Mouse (Mus musculus) neural tube, embryonic 14.5 days (tissue): ENCODE measurements around the gene Tsku. TPM values are rescaled to one million over a fixed set of nuclear protein-coding genes. Genes with fewer than 3 reads are reported as not detected.
A peak's percentile ranks its signal among the peaks of the same experiment; 100 is the strongest.

Experiments used
- ATAC-seq: fragments of 200-750 bp; cut with Nextera tagmentation; 2 replicates; pipeline ENCODE4 v1.8.0; 2017; ENCODE audit warnings: low read depth, mild to moderate bottlenecking, moderate TSS enrichment, moderate library complexity
- H3K27ac ChIP-seq: fragments of 300-500 bp; sonication (generic); 2 replicates; pipeline ENCODE4 v1.5.1; 2014; ENCODE audit warnings: low read depth, mild to moderate bottlenecking, control low read depth, low read length, moderate library complexity, mixed read lengths
- H3K27me3 ChIP-seq: fragments of 300-500 bp; sonication (generic); 2 replicates; pipeline ENCODE4 v1.6.1; 2014; ENCODE audit warnings: low read length; ENCODE audit not compliant: control insufficient read depth, insufficient read depth
- H3K36me3 ChIP-seq: fragments of 300-500 bp; sonication (generic); 2 replicates; pipeline ENCODE4 v1.6.1; 2014; ENCODE audit warnings: low read length, mixed read lengths; ENCODE audit not compliant: control insufficient read depth, insufficient read depth
- H3K4me1 ChIP-seq: fragments of 300-500 bp; sonication (generic); 2 replicates; pipeline ENCODE4 v1.6.1; 2014; ENCODE audit warnings: low read length; ENCODE audit not compliant: control insufficient read depth, insufficient read depth
- H3K4me2 ChIP-seq: fragments of 300-500 bp; sonication (generic); 2 replicates; pipeline ENCODE4 v1.6.1; 2014; ENCODE audit warnings: mild to moderate bottlenecking, low read depth, low read length, control low read depth
- H3K4me3 ChIP-seq: fragments of 300-500 bp; sonication (generic); 2 replicates; pipeline ENCODE4 v1.5.1; 2014; ENCODE audit warnings: low read depth, low read length, control low read depth, mixed read lengths
- H3K9ac ChIP-seq: fragments of 300-500 bp; sonication (generic); replicated peaks from 2 replicates; pipeline ENCODE4 v1.6.1; 2014; ENCODE audit warnings: low read depth, mild to moderate bottlenecking, control low read depth, low read length, mixed read lengths
- H3K9me3 ChIP-seq: fragments of 300-500 bp; sonication (generic); 2 replicates; pipeline ENCODE4 v1.6.1; 2016; ENCODE audit warnings: low read length; ENCODE audit not compliant: control insufficient read depth
- WGBS: fragments of 180-500 bp; shearing (Covaris S2); extraction: QIAGEN DNeasy Blood & Tissue Kit; methylation state at CpG from one replicate; pipeline ENCODE4 v1.1.7; 2014; 5-methylcytosine and 5-hydroxymethylcytosine counted together
- polyA plus RNA-seq: library from polyadenylated mRNA; unstranded; fragments of >200 nt; fragmentation: Nextera tagmentation; extraction: Ambion mirVana; gene quantifications from 2 replicates; pipeline ENCODE4 v1.2.1, GENCODE M21; 2014

Tsku gene
- polyA plus RNA-seq, 1 experiment from 2014 or later: 8.7 TPM

DNA sequence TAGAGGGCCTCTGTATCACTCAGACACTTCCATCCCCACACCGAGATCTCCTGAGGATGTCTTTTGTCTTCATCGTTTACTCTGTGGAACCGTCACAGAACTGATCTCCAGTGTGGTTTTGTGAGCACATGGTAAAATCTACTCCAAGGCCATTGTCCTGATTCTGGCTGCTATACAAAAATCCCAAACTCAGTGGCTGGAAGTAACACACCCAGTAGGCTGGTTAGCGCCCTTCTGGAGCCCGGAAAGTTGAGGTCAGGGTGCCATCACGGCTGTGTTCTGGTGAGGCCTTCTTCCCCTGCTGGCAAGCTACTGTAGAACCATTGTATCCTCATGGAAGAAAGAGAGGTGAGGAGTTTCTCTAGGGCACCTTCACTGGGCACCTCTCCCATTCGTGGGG lies 35.1 kb downstream of the Tsku start:
- Histone ChIP-seq H3K4me3 (no peak overlapping the region), H3K27ac (no peak overlapping the region), H3K4me1 (peaks cover 4% of the 10 kb centered on the region; the same call in 1 of the 2 replicates), H3K9ac (no peak overlapping the region), H3K36me3 (no peaks in the 10 kb centered on the region), H3K27me3 (no peaks in the 10 kb centered on the region), H3K9me3 (no peaks in the 10 kb centered on the region), H3K4me2 (no peak overlapping the region)
- WGBS: 85% methylated on average over 7 of the region's 7 CpGs
- no peak for ATAC-seq

DNA sequence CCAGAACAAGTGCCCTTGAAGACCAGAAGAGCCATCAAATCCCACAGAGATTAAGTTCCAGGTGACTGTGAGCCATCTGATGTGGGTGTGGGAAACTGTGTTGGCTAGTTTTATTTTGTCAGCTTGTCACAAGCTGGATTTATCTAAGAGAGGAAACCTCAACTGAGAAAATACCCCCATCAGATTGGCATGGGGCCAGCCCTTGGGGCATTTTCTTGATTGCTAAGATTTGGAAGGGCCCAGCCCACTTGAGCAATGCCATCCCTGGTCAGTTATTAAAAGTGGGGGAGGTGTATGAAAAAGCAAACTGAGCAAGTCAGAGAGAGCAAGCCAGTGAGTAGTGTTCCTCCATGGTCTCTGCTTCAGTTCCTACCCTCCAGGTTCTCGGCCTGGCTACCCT lies 36.9 kb downstream of the Tsku start:
- Histone ChIP-seq H3K4me1 (peaks cover 4% of the 10 kb centered on the region; the same call in 1 of the 2 replicates), H3K27me3 (no peaks in the 10 kb centered on the region), H3K4me3 (no peak overlapping the region), H3K36me3 (no peaks in the 10 kb centered on the region), H3K27ac (no peak overlapping the region), H3K4me2 (no peak overlapping the region), H3K9me3 (no peaks in the 10 kb centered on the region), H3K9ac (no peak overlapping the region)
- no peak for ATAC-seq
- 68% methylated on average over 1 of the region's 1 CpGs for WGBS

DNA sequence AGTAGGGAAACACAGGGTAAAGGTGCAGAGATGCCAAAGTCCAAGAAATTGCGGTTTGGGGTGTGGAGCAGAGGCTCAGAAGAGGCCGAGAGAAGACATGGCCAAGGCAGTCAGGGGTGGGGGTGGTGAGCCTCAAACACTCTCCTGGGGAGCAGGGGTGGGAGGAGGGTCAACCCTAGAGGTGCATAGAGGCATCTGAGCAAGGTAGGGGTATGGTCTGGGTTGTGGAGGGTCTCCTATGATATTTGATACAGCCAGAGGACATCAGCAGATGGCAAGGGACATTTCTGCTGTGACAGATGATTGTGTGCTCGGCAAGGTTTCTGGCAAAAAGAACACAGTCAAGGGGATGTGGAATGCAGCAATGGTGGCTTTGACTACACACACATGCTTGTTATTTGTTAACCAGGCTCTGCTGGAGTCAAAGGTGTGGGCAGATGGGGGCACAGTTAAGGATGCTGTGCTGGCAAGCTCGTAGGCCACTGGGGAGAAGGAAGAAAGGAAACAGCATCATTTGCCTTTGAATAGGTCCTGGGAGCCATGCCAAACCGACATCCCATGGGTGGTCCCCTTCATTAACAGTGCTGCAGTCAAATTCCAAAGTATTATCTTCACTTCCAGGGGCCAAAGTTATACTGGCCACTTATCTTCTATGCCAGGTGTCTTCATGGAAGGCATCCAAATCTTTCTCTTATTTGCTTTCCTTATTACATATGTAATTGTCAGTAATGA lies 37.7 kb downstream of the Tsku start:
- Histone ChIP-seq H3K27ac (0 out of 2 replicates have a peak overlapping the region, but pooled peaks have one; percentile 16), H3K4me1 (peaks cover 4% of the 10 kb centered on the region; the same call in 1 of the 2 replicates), H3K27me3 (no peaks in the 10 kb centered on the region), H3K4me3 (no peak overlapping the region), H3K9ac (no peak overlapping the region), H3K9me3 (no peaks in the 10 kb centered on the region), H3K36me3 (no peaks in the 10 kb centered on the region), H3K4me2 (no peak overlapping the region)
- ATAC-seq: peak; percentile 91
- WGBS: 27% methylated on average over 5 of the region's 5 CpGs

DNA sequence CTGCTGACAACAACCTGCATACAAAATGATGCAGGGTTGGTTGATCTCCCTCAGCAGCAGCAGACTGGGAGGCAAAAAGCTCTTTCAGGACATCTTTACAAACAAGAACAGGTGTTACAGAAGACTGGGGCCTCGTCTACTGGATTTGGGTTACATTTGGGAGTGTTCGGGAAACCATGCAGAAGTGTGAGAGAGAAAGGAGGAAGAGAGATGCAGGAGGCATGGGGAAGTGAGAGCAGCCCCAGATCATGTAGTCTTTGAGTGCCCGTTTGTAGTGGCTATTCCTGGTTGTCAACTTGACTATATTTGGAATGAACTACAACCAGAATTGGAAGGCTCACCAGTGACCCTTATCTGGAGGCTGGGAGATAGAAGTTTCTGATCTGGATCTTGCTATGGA lies 38.7 kb downstream of the Tsku start:
- H3K36me3 ChIP-seq: no peaks in the 10 kb centered on the region
- peaks cover 4% of the 10 kb centered on the region; the same call in 1 of the 2 replicates for H3K4me1 ChIP-seq
- no peak for ATAC-seq
- no peak overlapping the region for H3K9ac ChIP-seq
- H3K27ac ChIP-seq: no peak overlapping the region
- 83% methylated on average over 3 of the region's 3 CpGs for WGBS
- H3K27me3 ChIP-seq: no peaks in the 10 kb centered on the region
- H3K4me2 ChIP-seq: no peak overlapping the region
- no peaks in the 10 kb centered on the region for H3K9me3 ChIP-seq
- H3K4me3 ChIP-seq: no peak overlapping the region

DNA sequence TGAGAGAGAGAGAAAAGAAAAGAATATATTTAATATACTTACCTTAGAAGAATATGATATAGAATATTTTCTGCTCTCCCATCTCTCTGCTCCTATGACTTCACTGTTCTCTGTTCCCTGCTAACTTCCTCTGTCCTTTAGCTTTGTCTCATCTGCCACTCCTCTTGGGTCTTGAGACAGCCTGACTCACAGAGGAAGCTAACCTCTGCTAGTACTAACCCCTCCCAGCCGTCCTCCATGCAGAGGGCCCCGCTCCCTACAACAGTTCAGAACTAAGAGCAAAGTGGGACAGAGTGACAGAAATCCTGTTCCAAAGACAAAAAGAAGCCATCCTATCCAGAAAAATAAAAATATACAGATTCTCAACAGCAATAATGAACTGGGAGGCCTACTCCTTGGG lies 40.0 kb downstream of the Tsku start, which contains the start of gene Acer3:
Acer3 (minus strand) TSS at position 126 of the 400 bp plus-strand sequence.
- Histone ChIP-seq H3K27me3 (no peaks in the 10 kb centered on the region), H3K9ac (no peak within 1 kb of the TSS), H3K9me3 (no peaks in the 10 kb centered on the region), H3K4me3 (no peak within 1 kb of the TSS), H3K36me3 (no peaks in the 10 kb centered on the region), H3K27ac (no peak within 1 kb of the TSS), H3K4me1 (peaks cover 4% of the 10 kb centered on the region; the same call in 1 of the 2 replicates), H3K4me2 (no peak within 1 kb of the TSS)
- ATAC-seq: no peak
- WGBS: 91% methylated on average over 2 of the region's 2 CpGs

DNA sequence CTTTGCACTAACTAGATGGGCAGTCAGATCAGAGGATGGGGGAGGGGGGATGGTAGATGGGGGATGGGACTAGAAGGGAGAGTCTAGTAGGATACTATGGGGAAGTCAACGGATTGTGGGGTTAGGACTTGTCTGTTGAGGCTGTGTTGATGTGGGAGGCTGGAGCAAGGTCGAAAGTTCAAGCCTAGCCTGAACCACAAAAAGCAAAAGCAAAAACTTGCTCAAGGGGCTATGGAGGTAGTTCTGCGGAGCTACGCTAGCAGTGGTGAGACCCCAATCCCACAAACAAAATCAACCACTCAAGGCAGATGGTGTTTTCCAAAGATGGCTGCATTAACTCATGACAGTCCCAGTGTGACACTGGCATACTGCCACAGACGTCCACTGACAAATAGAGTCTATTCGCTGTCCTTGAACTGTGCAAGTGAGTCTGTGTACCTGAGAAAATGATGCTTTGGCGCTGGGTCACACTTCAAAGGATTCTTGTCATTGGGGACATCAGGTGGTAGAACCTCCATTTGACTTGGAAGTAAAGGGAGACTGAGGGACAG lies 41.0 kb downstream of the Tsku start:
- peaks cover 4% of the 10 kb centered on the region; the same call in 1 of the 2 replicates for H3K4me1 ChIP-seq
- H3K4me3 ChIP-seq: no peak overlapping the region
- no peak overlapping the region for H3K4me2 ChIP-seq
- H3K9me3 ChIP-seq: no peaks in the 10 kb centered on the region
- no peak overlapping the region for H3K9ac ChIP-seq
- WGBS: 82% methylated on average over 7 of the region's 7 CpGs
- no peaks in the 10 kb centered on the region for H3K27me3 ChIP-seq
- no peak for ATAC-seq
- no peak overlapping the region for H3K27ac ChIP-seq
- H3K36me3 ChIP-seq: no peaks in the 10 kb centered on the region

DNA sequence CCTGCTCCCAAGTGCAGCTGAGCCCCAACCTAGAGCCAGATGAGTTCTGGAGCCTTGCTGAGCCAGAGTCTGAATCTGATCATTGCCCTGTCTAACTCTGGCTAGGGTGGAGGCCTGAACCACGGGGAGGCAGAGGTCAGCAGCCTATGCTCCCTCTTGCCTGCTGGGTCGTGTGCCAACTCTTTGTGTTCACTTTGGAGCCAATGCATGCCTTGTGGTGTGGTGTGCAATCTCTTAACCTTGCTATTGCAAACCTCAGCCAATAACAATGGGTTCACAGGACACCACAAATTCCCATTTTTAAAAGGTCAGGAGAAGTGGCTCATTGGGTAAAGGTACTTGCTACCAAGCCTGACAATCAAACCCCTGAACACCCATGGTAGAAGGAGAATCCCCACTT lies 44.6 kb downstream of the Tsku start:
- Histone ChIP-seq H3K4me2 (no peak overlapping the region), H3K4me3 (no peak overlapping the region), H3K36me3 (no peaks in the 10 kb centered on the region), H3K9me3 (no peaks in the 10 kb centered on the region), H3K9ac (no peak overlapping the region), H3K27me3 (no peaks in the 10 kb centered on the region), H3K27ac (no peak overlapping the region), H3K4me1 (no peaks in the 10 kb centered on the region)
- ATAC-seq: no peak
- 43% methylated on average over 2 of the region's 2 CpGs for WGBS

DNA sequence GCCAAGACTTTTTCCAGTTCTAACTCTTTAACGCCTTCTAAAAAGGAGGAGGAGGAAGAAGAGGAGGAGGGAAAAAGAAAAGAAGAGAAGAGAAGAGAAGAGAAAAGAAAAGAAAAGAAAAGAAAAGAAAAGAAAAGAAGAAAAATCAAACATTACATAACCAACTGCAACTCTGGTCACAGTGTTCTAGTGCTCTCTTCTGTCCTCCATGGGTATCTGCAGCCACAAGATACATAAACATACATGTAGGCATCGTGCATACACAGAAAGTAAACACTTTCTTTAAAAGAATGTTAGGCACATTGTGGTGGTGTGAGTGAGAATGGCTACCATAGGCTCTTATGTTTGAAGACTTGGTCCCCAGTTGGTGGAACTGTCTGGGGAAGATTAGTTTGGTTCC lies 46.0 kb downstream of the Tsku start:
- H3K4me1 ChIP-seq: no peaks in the 10 kb centered on the region
- H3K36me3 ChIP-seq: no peaks in the 10 kb centered on the region
- no peak overlapping the region for H3K9ac ChIP-seq
- H3K27ac ChIP-seq: no peak overlapping the region
- no peak for ATAC-seq
- WGBS: 86% methylated on average over 2 of the region's 2 CpGs
- H3K4me3 ChIP-seq: no peak overlapping the region
- no peaks in the 10 kb centered on the region for H3K27me3 ChIP-seq
- H3K4me2 ChIP-seq: no peak overlapping the region
- no peaks in the 10 kb centered on the region for H3K9me3 ChIP-seq

DNA sequence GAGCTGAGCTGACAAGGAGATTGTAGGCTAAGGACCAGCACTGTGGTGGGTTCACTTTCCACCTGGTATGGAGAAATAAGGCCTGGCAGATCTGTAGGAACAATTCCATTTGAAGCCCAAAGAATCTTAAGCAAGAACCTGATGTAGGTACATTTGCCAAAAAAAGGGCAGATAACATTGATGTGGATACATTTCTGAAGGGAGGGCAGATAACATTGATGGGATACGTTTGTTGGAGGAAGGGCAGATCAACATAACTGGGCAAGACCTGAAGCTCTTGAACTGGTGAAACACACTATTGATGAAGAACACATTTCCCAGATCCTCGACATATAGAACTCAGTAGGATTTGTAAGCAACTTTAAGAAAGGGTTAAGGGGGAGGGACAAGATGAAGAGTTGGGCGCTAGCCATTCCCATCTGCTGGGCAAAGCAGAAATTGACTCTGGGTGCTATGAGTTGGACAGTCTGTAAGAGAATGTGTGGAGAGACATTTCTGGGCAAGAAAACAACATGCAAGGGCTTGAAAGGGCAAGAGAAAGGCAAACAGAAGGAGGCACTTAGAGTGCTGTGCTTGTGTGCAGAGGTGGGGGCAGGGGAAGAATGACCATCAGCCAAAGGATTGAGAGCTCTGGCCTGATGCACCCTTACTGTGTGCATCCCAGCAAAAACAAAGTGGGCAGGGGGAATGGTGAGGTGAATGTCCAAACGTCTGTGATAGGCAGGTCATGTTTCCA lies 48.8 kb downstream of the Tsku start:
- 76% methylated on average over 4 of the region's 4 CpGs for WGBS
- Histone ChIP-seq H3K4me1 (peaks cover 8% of the 10 kb centered on the region; the same call in 1 of the 2 replicates), H3K9ac (no peak overlapping the region), H3K36me3 (no peaks in the 10 kb centered on the region), H3K27me3 (no peaks in the 10 kb centered on the region), H3K4me3 (no peak overlapping the region), H3K9me3 (no peaks in the 10 kb centered on the region), H3K4me2 (no peak overlapping the region), H3K27ac (no peak overlapping the region)
- no peak for ATAC-seq
